Mouse (Mus musculus) heart, postnatal 0 days (tissue): ENCODE results near the gene Cldn4.

Experiments used
- CTCF ChIP-seq: IDR thresholded peaks from 2 replicates; pipeline ENCODE4 v1.5.1; 2016; ENCODE audit warnings: antibody characterized with exemption, control low read depth, low read depth
- EP300 ChIP-seq: IDR thresholded peaks from 2 replicates; pipeline ENCODE4 v1.6.1; 2016; ENCODE audit warnings: antibody characterized with exemption, low read depth

- TF ChIP-seq EP300 (no peak), CTCF (no peak)
Observed at GRCm38 (mm10) chr5:134973081-134973480, 26.3 kb upstream of the Cldn4 start.
